ENCODE assay signal across 16 mouse cellular contexts in the genomic region with DNA sequence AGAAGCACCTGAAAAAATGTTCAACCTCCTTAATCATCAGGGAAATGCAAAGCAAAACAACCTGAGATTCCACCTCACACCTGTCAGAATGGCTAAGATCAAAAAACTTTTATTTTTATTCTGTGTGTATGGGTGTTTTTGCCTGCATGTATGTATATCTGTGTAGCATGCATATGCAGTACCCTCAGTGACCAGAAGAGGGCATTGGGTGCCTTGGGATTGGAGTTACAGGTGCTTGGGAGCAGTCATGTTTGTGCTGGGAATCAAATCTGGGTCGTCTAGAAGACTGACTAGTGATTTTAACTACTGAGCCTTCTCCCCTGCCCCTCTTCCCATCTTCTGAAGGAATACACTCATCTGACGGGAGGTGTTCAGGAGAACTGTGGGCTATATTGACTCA. TPM values are rescaled to one million over a fixed set of nuclear protein-coding genes. Genes with fewer than 3 reads are reported as not detected.
DNase-seq lines count a peak whose midpoint lies in the region; TF ChIP-seq lines count a peak whose summit lies in the region.
"Had no signal": no experiment of that assay in that cellular context is flagged by ENCODE, and none has a peak within 500 bp of the region (broad histone marks: within the 10 kb centered on the region; RNA-seq: fewer than 3 reads in every experiment).

No protein-coding gene starts in this region.

- no peak for TF ChIP-seq POLR2A in brain, embryonic 14.5 days (IDR thresholded peaks at IDR 0.05; ENCODE audit: borderline replicate concordance, extremely low read depth, insufficient read depth, insufficient read length, poor library complexity, severe bottlenecking)

- peak; percentile 28; the same call in 1 of the 2 replicates for TF ChIP-seq CTCF in brain, embryonic 14.5 days (IDR thresholded peaks at IDR 0.05; ENCODE audit: borderline replicate concordance, extremely low read depth, insufficient read depth, insufficient read length)

- DNase-seq in kidney, adult 9 months = peak; percentile 3
- no peak for DNase-seq in kidney, postnatal 25 days
- peak; percentile 21 for DNase-seq in thymus, postnatal 14 days
- DNase-seq in thymus, adult 18-20 months = no peak
- no peak for DNase-seq in brain, embryonic 14.5 days (ENCODE audit: low read depth)
- no peak for DNase-seq in adrenal gland, postnatal 25 days
- no peak for DNase-seq in adipocyte (ENCODE audit: low spot score)
- DNase-seq in layer of hippocampus, adult 9-10 months (ENCODE audit: low spot score) = no peak
- DNase-seq: adrenal gland, adult 8-10 months; cerebellum, postnatal 36 days; gastrocnemius, postnatal 14 days; kidney, postnatal 36 days; midbrain, embryonic 14.5 days; right cerebral cortex, adult 18-20 months had no signal

RNA-seq across cellular contexts. Expression of a gene that starts 36.2 kb away (rescaled TPM):
- polyA plus RNA-seq in brain, embryonic 14.5 days (2012; rRNA removed) = 0.18 and 0.24 TPM in 2 replicates
- total RNA-seq in adrenal gland, postnatal 25 days (2021) = not detected in 2 replicates
- polyA plus RNA-seq: forebrain, embryonic 13.5 days; macrophage had no signal

Comparison
In these comparisons a context has a peak if more than half of its experiments do, and no peak if none do; other contexts are left out.
1. DNase-seq: peak in kidney, adult 9 months (single experiment) and thymus, postnatal 14 days (single experiment); none in kidney, postnatal 25 days (0 of 2), thymus, adult 18-20 months (0 of 2), brain, embryonic 14.5 days (single experiment), adrenal gland, postnatal 25 days (single experiment), adipocyte (single experiment) and layer of hippocampus, adult 9-10 months (single experiment).